Mouse (Mus musculus) small intestine, adult 2 months (tissue): Measurements from ENCODE around the gene Ddx19a.

Experiments used
- CTCF ChIP-seq: fragments of 200-500 bp; IDR thresholded peaks from 2 replicates; pipeline ENCODE4 v1.5.1; 2012; ENCODE audit warnings: low read depth, mild to moderate bottlenecking, control low read depth, inconsistent platforms, low read length, moderate library complexity, mixed read lengths; ENCODE audit not compliant: insufficient replicate concordance, insufficient read length; ENCODE audit errors: extremely low read depth
- POLR2A ChIP-seq: fragments of 200-500 bp; IDR thresholded peaks from 2 replicates; pipeline ENCODE4 v1.6.1; 2012; ENCODE audit warnings: low read depth, mild to moderate bottlenecking, control low read depth, inconsistent platforms, low read length, moderate library complexity

- TF ChIP-seq CTCF (no peak), POLR2A (no peak)
Measured at GRCm38 (mm10) chr8:110944276-110944876, 53.2 kb downstream of the Ddx19a start.
